Comparison of ENCODE assay signal across 27 mouse cellular contexts in genomic region chr3:115664497-115664896, GRCm38 (mm10). TPM values are rescaled to one million over a fixed set of nuclear protein-coding genes. Genes with fewer than 3 reads are reported as not detected.
DNase-seq lines count a peak whose midpoint lies in the region; ATAC-seq and TF ChIP-seq lines count a peak whose summit lies in the region.
"Had no signal": no experiment of that assay in that cellular context is flagged by ENCODE, and none has a peak within 500 bp of the region (broad histone marks: within the 10 kb centered on the region; RNA-seq: fewer than 3 reads in every experiment).

No protein-coding gene starts in this region.

- peak; percentile 59; the same call in 1 of the 2 replicates for ATAC-seq in midbrain, embryonic 13.5 days
- no peak for ATAC-seq in midbrain, embryonic 11.5 days (ENCODE audit: low FRiP score)
- ATAC-seq in midbrain, embryonic 16.5 days: peak; percentile 29; the same call in 1 of the 2 replicates
- no peak for ATAC-seq in lung, postnatal 0 days
- ATAC-seq: forebrain, embryonic 15.5 days; intestine, postnatal 0 days had no signal

- H3K27me3 ChIP-seq in midbrain, embryonic 13.5 days: no peaks in the 10 kb centered on the region
- H3K27me3 ChIP-seq in midbrain, embryonic 11.5 days (ENCODE audit: control insufficient read depth, insufficient read depth, low read length): no peaks in the 10 kb centered on the region
- no peaks in the 10 kb centered on the region for H3K27me3 ChIP-seq in midbrain, embryonic 16.5 days (ENCODE audit: control insufficient read depth, insufficient read depth, low read depth, low read length)
- no peaks in the 10 kb centered on the region for H3K27me3 ChIP-seq in lung, postnatal 0 days (replicated peaks; ENCODE audit: insufficient read depth, low read length)
- H3K27me3 ChIP-seq: embryonic facial prominence, embryonic 13.5 days; forebrain, embryonic 15.5 days; heart, embryonic 13.5 days; hindbrain, embryonic 12.5 days had no signal

- H3K4me2 ChIP-seq in midbrain, embryonic 13.5 days (replicated peaks): no peak overlapping the region
- no peak overlapping the region for H3K4me2 ChIP-seq in midbrain, embryonic 11.5 days
- H3K4me2 ChIP-seq in midbrain, embryonic 16.5 days (ENCODE audit: low read length): no peak overlapping the region
- no peak overlapping the region for H3K4me2 ChIP-seq in lung, postnatal 0 days (replicated peaks; ENCODE audit: low read depth, low read length)
- H3K4me2 ChIP-seq: embryonic facial prominence, embryonic 13.5 days; forebrain, embryonic 12.5 days; forebrain, embryonic 15.5 days; heart, embryonic 13.5 days; hindbrain, embryonic 12.5 days had no signal

- no peak for TF ChIP-seq EP300 in lung, postnatal 0 days (IDR thresholded peaks at IDR 0.05)

- no peaks in the 10 kb centered on the region for H3K9me3 ChIP-seq in midbrain, embryonic 13.5 days
- no peaks in the 10 kb centered on the region for H3K9me3 ChIP-seq in midbrain, embryonic 11.5 days (ENCODE audit: control insufficient read depth, low read length)
- no peaks in the 10 kb centered on the region for H3K9me3 ChIP-seq in midbrain, embryonic 16.5 days (replicated peaks; ENCODE audit: control insufficient read depth, low read length, poor library complexity, severe bottlenecking)
- no peaks in the 10 kb centered on the region for H3K9me3 ChIP-seq in lung, postnatal 0 days (ENCODE audit: low read length)
- H3K9me3 ChIP-seq: embryonic facial prominence, embryonic 10.5 days; embryonic facial prominence, embryonic 13.5 days; forebrain, embryonic 12.5 days; forebrain, embryonic 15.5 days; G1E; heart, embryonic 10.5 days; heart, embryonic 13.5 days; hindbrain, embryonic 12.5 days had no signal

- WGBS in midbrain, embryonic 13.5 days: 46% methylated on average over 3 of the region's 3 CpGs
- WGBS in midbrain, embryonic 11.5 days: 58% methylated on average over 3 of the region's 3 CpGs
- WGBS in midbrain, embryonic 16.5 days: 31% methylated on average over 3 of the region's 3 CpGs
- 55% methylated on average over 3 of the region's 3 CpGs for WGBS in lung, postnatal 0 days

- DNase-seq in heart, adult 11 months: peak; percentile 29
- no peak for DNase-seq in heart, adult 8-10 months (ENCODE audit: low spot score)
- DNase-seq in midbrain, embryonic 11.5 days (ENCODE audit: low spot score, missing footprints): no peak
- peak; percentile 60 for DNase-seq in brain, embryonic 14.5 days (ENCODE audit: low read depth)
- DNase-seq in embryo, embryonic 11 days: no peak
- DNase-seq in lung, postnatal 0 days (ENCODE audit: low spot score): no peak
- DNase-seq: adrenal gland, adult 8-10 months; adrenal gland, postnatal 25 days; cerebellum, adult 18-20 months; cerebellum, adult 9-10 months; cerebellum, postnatal 14 days; gastrocnemius, postnatal 25 days; heart, adult 18-20 months; heart, postnatal 14 days; heart, postnatal 4 days had no signal

- H3K4me3 ChIP-seq in midbrain, embryonic 13.5 days (replicated peaks): no peak overlapping the region
- H3K4me3 ChIP-seq in midbrain, embryonic 11.5 days (ENCODE audit: low read depth, low read length): no peak overlapping the region
- H3K4me3 ChIP-seq in midbrain, embryonic 16.5 days (ENCODE audit: low read depth, low read length): no peak overlapping the region
- H3K4me3 ChIP-seq in lung, postnatal 0 days (ENCODE audit: low read depth, low read length): no peak overlapping the region
- H3K4me3 ChIP-seq: embryonic facial prominence, embryonic 10.5 days; embryonic facial prominence, embryonic 13.5 days; erythroblast, embryonic 14.5 days; forebrain, embryonic 12.5 days; forebrain, embryonic 15.5 days; heart, embryonic 10.5 days; heart, embryonic 13.5 days; hindbrain, embryonic 12.5 days had no signal

- no peaks in the 10 kb centered on the region for H3K36me3 ChIP-seq in midbrain, embryonic 13.5 days
- H3K36me3 ChIP-seq in midbrain, embryonic 11.5 days (ENCODE audit: control insufficient read depth, insufficient read depth, low read length): no peaks in the 10 kb centered on the region
- H3K36me3 ChIP-seq in midbrain, embryonic 16.5 days (ENCODE audit: control insufficient read depth, insufficient read depth, low read length): no peaks in the 10 kb centered on the region
- H3K36me3 ChIP-seq in lung, postnatal 0 days (ENCODE audit: insufficient read depth, low read length): no peaks in the 10 kb centered on the region
- H3K36me3 ChIP-seq: embryonic facial prominence, embryonic 10.5 days; embryonic facial prominence, embryonic 13.5 days; forebrain, embryonic 12.5 days; forebrain, embryonic 15.5 days; G1E; heart, embryonic 10.5 days; heart, embryonic 13.5 days; hindbrain, embryonic 12.5 days had no signal

- no peak overlapping the region for H3K9ac ChIP-seq in midbrain, embryonic 13.5 days (replicated peaks)
- H3K9ac ChIP-seq in midbrain, embryonic 11.5 days (ENCODE audit: low read length): no peak overlapping the region
- no peak overlapping the region for H3K9ac ChIP-seq in midbrain, embryonic 16.5 days (ENCODE audit: low read depth, low read length)
- no peak overlapping the region for H3K9ac ChIP-seq in lung, postnatal 0 days (replicated peaks; ENCODE audit: low read depth)
- H3K9ac ChIP-seq: embryonic facial prominence, embryonic 13.5 days; forebrain, embryonic 12.5 days; forebrain, embryonic 15.5 days; heart, embryonic 13.5 days; hindbrain, embryonic 12.5 days had no signal

- TF ChIP-seq CTCF in brain, embryonic 14.5 days (IDR thresholded peaks at IDR 0.05; ENCODE audit: borderline replicate concordance, extremely low read depth, insufficient read depth, insufficient read length): no peak
- TF ChIP-seq CTCF in lung, postnatal 0 days (IDR thresholded peaks at IDR 0.05): no peak

- 0 out of 2 replicates have a peak, but pooled peaks cover 2% of the 10 kb centered on the region for H3K4me1 ChIP-seq in midbrain, embryonic 13.5 days (replicated peaks)
- no peaks in the 10 kb centered on the region for H3K4me1 ChIP-seq in midbrain, embryonic 11.5 days (ENCODE audit: control insufficient read depth, insufficient read depth, low read length)
- H3K4me1 ChIP-seq in midbrain, embryonic 16.5 days (ENCODE audit: control insufficient read depth, insufficient read depth, low read length): no peaks in the 10 kb centered on the region
- H3K4me1 ChIP-seq in lung, postnatal 0 days (ENCODE audit: insufficient read depth, low read depth, low read length): no peaks in the 10 kb centered on the region
- H3K4me1 ChIP-seq: embryonic facial prominence, embryonic 10.5 days; forebrain, embryonic 12.5 days; hindbrain, embryonic 12.5 days had no signal

- H3K27ac ChIP-seq in midbrain, embryonic 13.5 days: no peak overlapping the region
- H3K27ac ChIP-seq in midbrain, embryonic 11.5 days (ENCODE audit: low read depth, low read length): no peak overlapping the region
- H3K27ac ChIP-seq in midbrain, embryonic 16.5 days (ENCODE audit: low read length): no peak overlapping the region
- no peak overlapping the region for H3K27ac ChIP-seq in lung, postnatal 0 days (ENCODE audit: low read length)
- H3K27ac ChIP-seq: embryonic facial prominence, embryonic 10.5 days; embryonic facial prominence, embryonic 13.5 days; forebrain, embryonic 12.5 days; forebrain, embryonic 15.5 days; heart, embryonic 10.5 days; heart, embryonic 13.5 days; hindbrain, embryonic 12.5 days had no signal

- no peak for TF ChIP-seq POLR2A in brain, embryonic 14.5 days (IDR thresholded peaks at IDR 0.05; ENCODE audit: borderline replicate concordance, extremely low read depth, insufficient read depth, insufficient read length, poor library complexity, severe bottlenecking)

RNA-seq across cellular contexts. Expression of gene S1pr1, which starts 50.4 kb away (rescaled TPM):
- 10 to 100 TPM; 31.9 to 48.9 (median 41.9) TPM for total RNA-seq in heart, adult 8-10 months (2022)
- polyA plus RNA-seq in midbrain, embryonic 13.5 days (2015; fragmentation: Nextera tagmentation; extraction: Ambion mirVana): 25.0 and 30.5 TPM in 2 replicates
- polyA plus RNA-seq in midbrain, embryonic 11.5 days (2014; fragmentation: Nextera tagmentation; extraction: Ambion mirVana): 16.6 and 17.9 TPM in 2 replicates
- polyA plus RNA-seq in brain, embryonic 14.5 days (2012; rRNA removed): 27.6 and 29.8 TPM in 2 replicates
- polyA plus RNA-seq in midbrain, embryonic 16.5 days (2015; fragmentation: Nextera tagmentation; extraction: Ambion mirVana): 23.6 and 29.9 TPM in 2 replicates
- 93.0 and 100 TPM in 2 replicates for polyA plus RNA-seq in lung, postnatal 0 days (2015; fragmentation: Nextera tagmentation; extraction: Ambion mirVana)
- polyA plus RNA-seq: erythroblast, embryonic 14.5 days had no signal

Comparison
In these comparisons a context has a peak if more than half of its experiments do, and no peak if none do; other contexts are left out.
1. DNase-seq: peak in heart, adult 11 months (single experiment) and brain, embryonic 14.5 days (single experiment); none in heart, adult 8-10 months (single experiment), midbrain, embryonic 11.5 days (single experiment), embryo, embryonic 11 days (single experiment) and lung, postnatal 0 days (single experiment).
2. ATAC-seq: peak in midbrain, embryonic 13.5 days (single experiment) and midbrain, embryonic 16.5 days (single experiment); none in midbrain, embryonic 11.5 days (single experiment) and lung, postnatal 0 days (single experiment).